Mouse (Mus musculus): ENCODE measurements around the gene Retreg1. TPM values are rescaled to one million over a fixed set of nuclear protein-coding genes. Genes with fewer than 3 reads are reported as not detected.

The Retreg1 gene
- polyA plus RNA-seq, 1 experiment, result 24.3 TPM

- Histone ChIP-seq H3K4me1 (ENCODE audit: control insufficient read depth, insufficient read depth, low read length) (no peaks in the 10 kb centered on the region), H3K27ac (ENCODE audit: insufficient read depth, low read length) (no peak overlapping the region), H3K4me3 (ENCODE audit: insufficient read depth, low read length) (no peak overlapping the region)
- TF ChIP-seq POLR2A (IDR thresholded peaks at IDR 0.05; ENCODE audit: extremely low read depth, insufficient read depth, low read length), result no peak
- no peak for TF ChIP-seq CTCF (IDR thresholded peaks at IDR 0.05; ENCODE audit: extremely low read depth, insufficient read depth, low read length)
Measured at GRCm38 (mm10) chr15:25886581-25887011, 43.6 kb downstream of the Retreg1 start.

- Histone ChIP-seq H3K4me1 (ENCODE audit: control insufficient read depth, insufficient read depth, low read length) (no peaks in the 10 kb centered on the region), H3K27ac (ENCODE audit: insufficient read depth, low read length) (no peak overlapping the region), H3K4me3 (ENCODE audit: insufficient read depth, low read length) (no peak overlapping the region)
- TF ChIP-seq CTCF (IDR thresholded peaks at IDR 0.05; ENCODE audit: extremely low read depth, insufficient read depth, low read length) (no peak), POLR2A (IDR thresholded peaks at IDR 0.05; ENCODE audit: extremely low read depth, insufficient read depth, low read length) (no peak)
Measured at GRCm38 (mm10) chr15:25889927-25890326, 46.9 kb downstream of the Retreg1 start.

DNA sequence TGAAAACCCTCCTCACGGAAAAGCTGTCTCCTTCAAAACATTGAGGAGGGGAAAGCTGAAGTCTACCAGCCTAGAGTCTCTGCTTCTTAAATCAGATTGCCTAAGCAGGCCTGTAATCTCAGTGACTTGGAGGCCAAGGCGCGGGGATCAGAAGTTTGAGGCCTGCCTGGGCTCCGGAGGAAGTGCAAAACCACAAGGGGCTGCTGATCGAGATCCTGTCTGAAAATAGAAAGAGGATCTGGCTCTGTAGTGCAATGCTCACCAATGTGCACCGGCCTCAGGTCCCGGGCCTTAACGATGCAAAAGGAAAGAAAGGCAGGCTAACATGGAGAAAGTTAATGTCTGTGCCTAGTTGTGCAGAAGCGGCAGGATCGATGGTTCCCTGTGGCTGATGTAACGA is 48.6 kb downstream of the Retreg1 start:
- no peak for TF ChIP-seq CTCF (IDR thresholded peaks at IDR 0.05; ENCODE audit: extremely low read depth, insufficient read depth, low read length)
- TF ChIP-seq POLR2A (IDR thresholded peaks at IDR 0.05; ENCODE audit: extremely low read depth, insufficient read depth, low read length), result no peak
- Histone ChIP-seq H3K4me1 (ENCODE audit: control insufficient read depth, insufficient read depth, low read length) (no peaks in the 10 kb centered on the region), H3K4me3 (ENCODE audit: insufficient read depth, low read length) (no peak overlapping the region), H3K27ac (ENCODE audit: insufficient read depth, low read length) (no peak overlapping the region)

- Histone ChIP-seq H3K27ac (ENCODE audit: insufficient read depth, low read length) (0 out of 2 replicates have a peak overlapping the region, but pooled peaks have one; percentile 60), H3K4me3 (ENCODE audit: insufficient read depth, low read length) (no peak overlapping the region), H3K4me1 (ENCODE audit: control insufficient read depth, insufficient read depth, low read length) (no peaks in the 10 kb centered on the region)
- no peak for TF ChIP-seq POLR2A (IDR thresholded peaks at IDR 0.05; ENCODE audit: extremely low read depth, insufficient read depth, low read length)
- no peak for TF ChIP-seq CTCF (IDR thresholded peaks at IDR 0.05; ENCODE audit: extremely low read depth, insufficient read depth, low read length)
Measured at GRCm38 (mm10) chr15:25893327-25893726, 50.3 kb downstream of the Retreg1 start.

DNA sequence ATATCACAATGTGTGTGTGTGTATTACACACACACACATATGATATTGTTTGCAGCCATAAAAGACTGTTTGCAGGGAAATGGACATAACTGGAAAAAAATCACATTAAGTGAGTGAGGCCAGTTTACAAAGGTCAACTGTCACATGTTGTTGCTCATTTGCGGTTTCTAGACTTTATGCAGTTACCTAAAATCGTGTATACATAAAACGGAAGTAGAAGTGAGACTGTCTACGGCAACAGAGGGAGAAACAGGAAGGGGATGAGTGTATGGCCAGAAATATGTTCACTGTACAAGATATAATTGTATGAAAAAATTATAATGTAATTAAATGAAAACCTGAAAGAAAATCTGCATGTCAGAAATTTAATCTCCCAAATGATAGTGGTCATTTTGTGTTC is 53.8 kb downstream of the Retreg1 start:
- H3K27ac ChIP-seq (ENCODE audit: insufficient read depth, low read length), result no peak overlapping the region
- TF ChIP-seq CTCF (IDR thresholded peaks at IDR 0.05; ENCODE audit: extremely low read depth, insufficient read depth, low read length), result no peak
- no peak for TF ChIP-seq POLR2A (IDR thresholded peaks at IDR 0.05; ENCODE audit: extremely low read depth, insufficient read depth, low read length)
- H3K4me3 ChIP-seq (ENCODE audit: insufficient read depth, low read length), result no peak overlapping the region
- no peaks in the 10 kb centered on the region; the same call in 1 of the 2 replicates for H3K4me1 ChIP-seq (ENCODE audit: control insufficient read depth, insufficient read depth, low read length)

DNA sequence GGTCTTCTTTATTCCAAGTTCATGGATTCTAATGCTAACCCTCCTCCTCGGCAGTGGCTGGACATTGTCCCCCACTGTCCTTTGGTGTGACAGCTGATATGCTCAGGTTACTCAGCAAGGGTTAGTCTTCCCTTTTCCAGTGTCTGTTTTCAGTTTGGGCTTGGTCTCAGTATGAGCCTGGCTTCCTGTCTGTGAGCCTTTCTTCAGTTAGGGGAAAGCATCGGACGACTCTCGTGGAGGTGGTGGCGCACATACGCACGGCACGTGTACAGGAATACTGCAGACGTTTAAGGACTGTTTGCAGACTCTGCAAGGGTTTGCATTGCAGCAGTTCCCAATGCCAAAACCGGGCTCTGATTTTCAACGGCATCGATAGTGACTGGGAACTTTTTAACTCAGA is 54.6 kb downstream of the Retreg1 start:
- Histone ChIP-seq H3K4me1 (ENCODE audit: control insufficient read depth, insufficient read depth, low read length) (no peaks in the 10 kb centered on the region; the same call in 1 of the 2 replicates), H3K27ac (ENCODE audit: insufficient read depth, low read length) (no peak overlapping the region), H3K4me3 (ENCODE audit: insufficient read depth, low read length) (no peak overlapping the region)
- TF ChIP-seq CTCF (IDR thresholded peaks at IDR 0.05; ENCODE audit: extremely low read depth, insufficient read depth, low read length), result no peak
- TF ChIP-seq POLR2A (IDR thresholded peaks at IDR 0.05; ENCODE audit: extremely low read depth, insufficient read depth, low read length), result no peak

GRCm38 (mm10) chr15:25899021-25899420 is 56.0 kb downstream of the Retreg1 start:
- no peaks in the 10 kb centered on the region; the same call in 1 of the 2 replicates for H3K4me1 ChIP-seq (ENCODE audit: control insufficient read depth, insufficient read depth, low read length)
- no peak overlapping the region for H3K4me3 ChIP-seq (ENCODE audit: insufficient read depth, low read length)
- TF ChIP-seq POLR2A (IDR thresholded peaks at IDR 0.05; ENCODE audit: extremely low read depth, insufficient read depth, low read length), result no peak
- no peak for TF ChIP-seq CTCF (IDR thresholded peaks at IDR 0.05; ENCODE audit: extremely low read depth, insufficient read depth, low read length)
- peak overlapping the region; percentile 87; the same call in 1 of the 2 replicates for H3K27ac ChIP-seq (ENCODE audit: insufficient read depth, low read length)

DNA sequence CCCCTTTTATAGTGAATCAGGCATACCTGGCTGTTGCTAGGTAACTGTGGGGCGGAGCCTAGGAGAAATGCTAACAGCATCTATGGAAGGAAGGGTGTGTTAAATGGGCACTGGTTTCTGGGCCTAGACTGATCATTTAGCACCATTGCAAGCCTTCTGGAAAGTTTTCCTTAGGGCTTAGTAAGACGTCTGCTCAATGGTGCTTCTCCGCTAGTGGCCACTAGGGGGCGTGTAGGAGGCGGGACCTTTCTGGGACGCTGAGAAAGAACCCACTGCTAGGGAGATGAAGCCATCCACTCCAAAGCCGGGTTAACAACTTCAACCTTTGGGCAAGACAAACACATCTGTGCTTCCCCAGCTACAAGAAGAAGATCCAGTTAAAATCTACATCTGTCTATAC is 57.6 kb downstream of the Retreg1 start:
- Histone ChIP-seq H3K27ac (ENCODE audit: insufficient read depth, low read length) (no peak overlapping the region), H3K4me1 (ENCODE audit: control insufficient read depth, insufficient read depth, low read length) (no peaks in the 10 kb centered on the region; the same call in 1 of the 2 replicates), H3K4me3 (ENCODE audit: insufficient read depth, low read length) (no peak overlapping the region)
- TF ChIP-seq CTCF (IDR thresholded peaks at IDR 0.05; ENCODE audit: extremely low read depth, insufficient read depth, low read length) (peak; percentile 65), POLR2A (IDR thresholded peaks at IDR 0.05; ENCODE audit: extremely low read depth, insufficient read depth, low read length) (no peak)

- Histone ChIP-seq H3K27ac (ENCODE audit: insufficient read depth, low read length) (no peak overlapping the region), H3K4me3 (ENCODE audit: insufficient read depth, low read length) (no peak overlapping the region), H3K4me1 (ENCODE audit: control insufficient read depth, insufficient read depth, low read length) (no peaks in the 10 kb centered on the region; the same call in 1 of the 2 replicates)
- TF ChIP-seq POLR2A (IDR thresholded peaks at IDR 0.05; ENCODE audit: extremely low read depth, insufficient read depth, low read length) (no peak), CTCF (IDR thresholded peaks at IDR 0.05; ENCODE audit: extremely low read depth, insufficient read depth, low read length) (no peak)
Measured at GRCm38 (mm10) chr15:25902931-25903615, 60.1 kb downstream of the Retreg1 start.

DNA sequence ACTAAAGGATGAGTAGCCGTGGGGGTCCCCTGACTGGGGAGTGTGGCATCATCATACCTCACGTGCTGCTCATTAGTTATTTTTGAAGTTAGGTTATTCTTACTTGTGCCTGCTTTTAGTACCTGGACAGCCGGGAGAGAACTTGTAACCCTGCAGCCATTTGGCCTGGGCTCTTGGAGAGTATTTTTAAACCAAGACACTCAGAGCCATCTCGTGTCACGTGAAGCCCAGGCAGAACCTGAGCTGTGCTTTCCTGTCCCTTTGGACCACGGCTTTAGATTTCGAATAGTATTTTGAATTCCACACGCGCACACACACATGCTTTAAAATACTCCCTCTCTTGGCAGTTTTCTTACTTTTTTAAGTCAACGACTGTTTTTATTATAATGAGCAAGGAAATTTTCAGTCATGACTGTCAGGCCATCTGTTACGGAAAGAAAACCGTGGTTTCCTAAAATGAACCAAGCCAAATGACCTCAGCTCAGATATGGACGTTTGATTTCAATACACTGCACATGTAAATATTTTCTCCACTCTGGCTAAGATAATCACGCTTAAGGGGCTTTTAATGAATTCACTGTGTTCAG is 61.5 kb downstream of the Retreg1 start:
- no peaks in the 10 kb centered on the region; the same call in 1 of the 2 replicates for H3K4me1 ChIP-seq (ENCODE audit: control insufficient read depth, insufficient read depth, low read length)
- no peak overlapping the region for H3K4me3 ChIP-seq (ENCODE audit: insufficient read depth, low read length)
- TF ChIP-seq CTCF (IDR thresholded peaks at IDR 0.05; ENCODE audit: extremely low read depth, insufficient read depth, low read length) (no peak), POLR2A (IDR thresholded peaks at IDR 0.05; ENCODE audit: extremely low read depth, insufficient read depth, low read length) (no peak)
- no peak overlapping the region for H3K27ac ChIP-seq (ENCODE audit: insufficient read depth, low read length)

All from cortical plate, adult 2 months (tissue).